Mouse (Mus musculus): ENCODE measurements around the gene Anapc7. TPM values are rescaled to one million over a fixed set of nuclear protein-coding genes. Genes with fewer than 3 reads are reported as not detected.

Gene Anapc7
- 28.3 and 31.9 TPM in 2 replicates for polyA plus RNA-seq (2014; fragmentation: Nextera tagmentation; extraction: Ambion mirVana)

DNA sequence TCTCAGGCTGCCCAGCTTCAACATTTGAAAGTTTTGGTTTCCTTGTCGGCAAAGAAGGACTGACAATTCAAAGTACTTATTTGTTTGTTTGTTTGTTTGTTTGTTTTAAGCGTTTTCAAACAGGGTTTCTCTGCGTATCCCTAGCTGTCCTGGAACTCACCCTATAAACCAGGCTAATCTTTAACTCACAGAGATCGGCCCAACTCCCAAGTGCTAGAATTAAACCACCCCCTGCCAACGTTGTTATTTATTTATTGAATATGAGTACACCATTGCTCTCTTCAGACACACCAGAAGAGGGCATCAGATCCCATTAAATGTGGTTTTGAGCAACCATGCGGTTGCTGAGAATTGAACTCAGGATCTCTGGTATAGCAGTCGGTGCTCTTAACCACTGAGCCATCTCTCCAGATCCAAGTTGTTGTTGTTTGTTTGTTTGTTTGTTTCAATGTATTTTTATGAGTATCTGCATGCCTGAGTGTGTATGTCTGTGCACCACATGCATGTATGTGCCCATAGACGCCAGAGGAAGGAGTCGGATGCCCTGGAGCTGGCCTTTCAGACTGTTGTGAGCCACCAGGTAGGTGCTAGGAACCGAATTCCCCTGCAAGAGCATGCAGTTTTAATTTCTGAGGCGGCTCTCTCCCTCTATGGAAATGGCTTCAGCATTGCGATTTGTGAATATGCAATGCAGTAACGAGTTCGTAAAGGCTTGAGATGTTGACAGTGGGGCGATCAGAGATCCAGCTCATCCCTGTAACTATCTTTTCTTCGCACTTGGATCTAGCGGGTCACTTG lies at the start of gene Anapc7:
Anapc7 (plus strand) TSS at position 423 of the 798 bp plus-strand sequence.
- Histone ChIP-seq H3K27me3 (ENCODE audit: control insufficient read depth, insufficient read depth, low read length) (no peaks in the 10 kb centered on the region), H3K4me3 (ENCODE audit: low read depth, low read length) (peak within 1 kb of the TSS; percentile 98), H3K4me2 (ENCODE audit: low read depth, low read length, severe bottlenecking) (peak within 1 kb of the TSS; percentile 62), H3K9me3 (ENCODE audit: control insufficient read depth, low read length) (no peaks in the 10 kb centered on the region), H3K27ac (ENCODE audit: low read depth, low read length) (peak within 1 kb of the TSS; percentile 85), H3K36me3 (ENCODE audit: control insufficient read depth, insufficient read depth, low read length) (no peaks in the 10 kb centered on the region), H3K4me1 (replicated peaks; ENCODE audit: control insufficient read depth, insufficient read depth, low read length) (peaks cover 3% of the 10 kb centered on the region; the same call in 1 of the 2 replicates), H3K9ac (ENCODE audit: low read length) (peak within 1 kb of the TSS; percentile 89)
- DNase-seq (ENCODE audit: low spot score) (no peak), ATAC-seq (replicated peaks; ENCODE audit: low FRiP score) (no peak)
- WGBS = 24% methylated on average over 17 of the region's 17 CpGs

DNA sequence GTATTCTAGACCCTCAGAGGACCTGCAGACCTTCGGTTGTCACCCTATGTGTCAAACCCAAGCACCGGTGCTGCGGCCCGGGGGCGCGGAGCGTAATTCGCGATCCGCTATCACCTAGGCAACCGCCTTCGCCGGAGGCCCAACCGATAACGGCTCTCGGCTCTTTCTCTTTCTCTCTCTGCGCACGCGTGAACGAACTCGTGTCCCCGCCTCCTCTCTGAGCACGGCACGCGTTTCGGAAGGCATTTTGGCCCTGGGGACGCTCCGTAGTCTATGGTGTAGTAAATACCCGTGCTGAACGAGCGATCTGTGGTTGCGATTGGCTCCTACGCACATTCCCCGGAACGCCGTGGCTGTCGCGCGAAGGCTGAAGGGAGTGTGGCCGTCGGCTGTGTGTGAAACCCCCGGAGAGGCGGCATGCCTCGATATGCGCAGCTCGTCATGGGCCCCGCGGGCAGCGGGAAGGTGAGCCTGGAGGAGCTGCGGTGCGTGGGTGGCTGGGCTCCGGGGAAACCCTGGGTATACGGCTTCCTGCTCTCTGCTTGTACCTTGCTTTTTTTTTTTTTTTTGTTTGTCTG lies 49.2 kb upstream of the Anapc7 start, which contains the start of gene Fam216a:
Fam216a (minus strand) TSS at position 173 of the 578 bp plus-strand sequence.
- Histone ChIP-seq H3K27me3 (ENCODE audit: control insufficient read depth, insufficient read depth, low read length) (no peaks in the 10 kb centered on the region), H3K4me3 (ENCODE audit: low read depth, low read length) (peak within 1 kb of the TSS; percentile 74), H3K27ac (ENCODE audit: low read depth, low read length) (peak within 1 kb of the TSS; percentile 96), H3K4me2 (ENCODE audit: low read depth, low read length, severe bottlenecking) (peak within 1 kb of the TSS; percentile 71), H3K4me1 (replicated peaks; ENCODE audit: control insufficient read depth, insufficient read depth, low read length) (no peaks in the 10 kb centered on the region; the same call in 1 of the 2 replicates), H3K9ac (ENCODE audit: low read length) (peak within 1 kb of the TSS; percentile 81), H3K9me3 (ENCODE audit: control insufficient read depth, low read length) (no peaks in the 10 kb centered on the region), H3K36me3 (ENCODE audit: control insufficient read depth, insufficient read depth, low read length) (peaks cover 4% of the 10 kb centered on the region)
- WGBS = under 1% methylated on average over 53 of the region's 53 CpGs
- ATAC-seq (replicated peaks; ENCODE audit: low FRiP score) (peak; percentile 91), DNase-seq (ENCODE audit: low spot score) (peak; percentile 99)

DNA sequence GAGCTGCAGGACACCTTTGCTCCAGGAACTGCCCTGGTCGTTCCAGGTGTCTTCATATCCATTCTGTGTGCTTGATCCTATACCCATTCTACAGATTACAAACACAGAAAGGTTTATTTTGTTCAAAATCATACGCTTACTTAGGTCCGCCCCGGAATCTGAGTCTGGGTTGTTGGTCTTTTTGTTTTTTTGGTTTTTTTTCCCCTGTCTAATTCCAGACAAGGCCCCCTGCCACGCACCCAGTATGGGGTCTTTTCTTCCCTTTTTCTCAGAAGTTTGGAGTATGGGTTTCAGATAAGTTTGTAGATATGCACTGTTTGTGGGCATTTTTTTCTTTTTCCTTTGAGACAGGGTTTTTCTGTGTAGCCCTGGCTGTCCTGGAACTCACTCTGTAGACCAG lies 48.6 kb upstream of the Anapc7 start:
- no peak; the same call in 1 of the 2 replicates for ATAC-seq (replicated peaks; ENCODE audit: low FRiP score)
- Histone ChIP-seq H3K4me3 (ENCODE audit: low read depth, low read length) (peak overlapping the region; percentile 74), H3K36me3 (ENCODE audit: control insufficient read depth, insufficient read depth, low read length) (peaks cover 4% of the 10 kb centered on the region), H3K27ac (ENCODE audit: low read depth, low read length) (peak overlapping the region; percentile 73), H3K4me1 (replicated peaks; ENCODE audit: control insufficient read depth, insufficient read depth, low read length) (no peaks in the 10 kb centered on the region; the same call in 1 of the 2 replicates), H3K9ac (ENCODE audit: low read length) (peak overlapping the region; percentile 76), H3K27me3 (ENCODE audit: control insufficient read depth, insufficient read depth, low read length) (no peaks in the 10 kb centered on the region), H3K9me3 (ENCODE audit: control insufficient read depth, low read length) (no peaks in the 10 kb centered on the region), H3K4me2 (ENCODE audit: low read depth, low read length, severe bottlenecking) (peak overlapping the region; percentile 62)
- WGBS = 7% methylated on average over 5 of the region's 5 CpGs
- DNase-seq (ENCODE audit: low spot score) = no peak

DNA sequence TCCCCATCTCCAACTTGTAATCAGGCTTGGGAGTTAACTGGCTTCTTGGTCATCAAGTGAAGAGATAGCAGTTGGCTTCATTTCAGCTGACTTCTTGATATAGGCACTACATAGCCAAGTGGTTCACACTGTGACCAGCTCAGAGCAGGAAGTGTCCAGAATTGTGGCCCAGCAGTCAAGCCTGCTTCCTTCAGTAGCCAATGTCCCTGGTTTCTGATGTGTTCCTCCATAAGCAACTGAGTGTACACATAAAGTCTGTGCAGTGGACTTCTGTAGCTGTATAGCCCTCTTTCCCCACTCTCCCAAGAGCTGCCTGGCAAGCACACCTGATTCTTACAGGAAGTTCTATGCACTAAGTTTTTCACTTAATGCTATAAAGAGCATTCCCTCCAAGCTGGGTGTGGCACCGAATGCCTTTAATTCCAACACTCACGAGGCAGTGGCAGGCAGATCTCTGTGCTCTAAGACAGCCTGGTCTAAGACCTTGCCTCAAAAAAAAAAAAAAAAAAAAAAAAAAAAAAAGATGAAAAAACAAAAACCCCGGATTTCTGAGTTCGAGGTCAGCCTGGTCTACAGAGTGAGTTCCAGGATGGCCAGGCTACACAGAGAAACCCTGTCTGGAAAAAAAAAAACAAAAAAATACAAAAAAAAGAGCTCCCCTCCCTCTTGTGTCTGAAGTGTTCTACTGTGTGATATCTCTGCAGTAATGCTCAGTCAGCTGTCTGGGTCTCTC lies 44.2 kb upstream of the Anapc7 start:
- 92% methylated on average over 4 of the region's 4 CpGs for WGBS
- H3K27me3 ChIP-seq (ENCODE audit: control insufficient read depth, insufficient read depth, low read length) = no peaks in the 10 kb centered on the region

DNA sequence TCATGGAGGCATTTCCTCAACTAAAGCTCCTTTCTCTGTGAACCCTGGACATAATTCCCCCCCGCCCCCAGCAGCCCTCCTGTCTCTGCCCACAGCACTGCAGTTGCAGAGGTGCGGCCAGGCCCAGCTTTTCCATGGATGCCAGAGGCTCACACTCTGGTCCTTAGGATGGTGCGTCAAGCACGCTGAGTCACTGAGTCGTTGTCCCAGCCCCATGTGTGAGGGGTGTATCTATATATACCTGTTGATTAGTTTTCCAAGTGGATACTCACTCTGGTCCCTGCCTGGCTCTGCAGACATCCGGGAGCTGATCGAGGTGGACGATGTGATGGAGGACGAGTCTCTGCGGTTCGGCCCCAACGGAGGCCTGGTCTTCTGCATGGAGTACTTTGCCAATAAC lies 43.3 kb upstream of the Anapc7 start:
- Histone ChIP-seq H3K36me3 (ENCODE audit: control insufficient read depth, insufficient read depth, low read length) (peaks cover 3% of the 10 kb centered on the region; the same call in 1 of the 2 replicates), H3K4me1 (replicated peaks; ENCODE audit: control insufficient read depth, insufficient read depth, low read length) (no peaks in the 10 kb centered on the region; the same call in 1 of the 2 replicates), H3K27ac (ENCODE audit: low read depth, low read length) (no peak overlapping the region), H3K9me3 (ENCODE audit: control insufficient read depth, low read length) (no peaks in the 10 kb centered on the region), H3K4me2 (ENCODE audit: low read depth, low read length, severe bottlenecking) (no peak overlapping the region), H3K27me3 (ENCODE audit: control insufficient read depth, insufficient read depth, low read length) (no peaks in the 10 kb centered on the region), H3K9ac (ENCODE audit: low read length) (no peak overlapping the region), H3K4me3 (ENCODE audit: low read depth, low read length) (no peak overlapping the region)
- WGBS = 97% methylated on average over 12 of the region's 12 CpGs
- ATAC-seq (replicated peaks; ENCODE audit: low FRiP score) (no peak), DNase-seq (ENCODE audit: low spot score) (peak; percentile 46)

More for the DNA sequence above, 44.2 kb upstream of the Anapc7 start:
- H3K4me3 ChIP-seq (ENCODE audit: low read depth, low read length) = no peak overlapping the region
- peaks cover 3% of the 10 kb centered on the region; the same call in 1 of the 2 replicates for H3K36me3 ChIP-seq (ENCODE audit: control insufficient read depth, insufficient read depth, low read length)
- ATAC-seq (replicated peaks; ENCODE audit: low FRiP score) = no peak
- DNase-seq (ENCODE audit: low spot score) = no peak
- H3K27ac ChIP-seq (ENCODE audit: low read depth, low read length) = no peak overlapping the region
- no peak overlapping the region for H3K4me2 ChIP-seq (ENCODE audit: low read depth, low read length, severe bottlenecking)
- no peak overlapping the region for H3K9ac ChIP-seq (ENCODE audit: low read length)
- H3K4me1 ChIP-seq (replicated peaks; ENCODE audit: control insufficient read depth, insufficient read depth, low read length) = no peaks in the 10 kb centered on the region; the same call in 1 of the 2 replicates
- no peaks in the 10 kb centered on the region for H3K9me3 ChIP-seq (ENCODE audit: control insufficient read depth, low read length)

DNA sequence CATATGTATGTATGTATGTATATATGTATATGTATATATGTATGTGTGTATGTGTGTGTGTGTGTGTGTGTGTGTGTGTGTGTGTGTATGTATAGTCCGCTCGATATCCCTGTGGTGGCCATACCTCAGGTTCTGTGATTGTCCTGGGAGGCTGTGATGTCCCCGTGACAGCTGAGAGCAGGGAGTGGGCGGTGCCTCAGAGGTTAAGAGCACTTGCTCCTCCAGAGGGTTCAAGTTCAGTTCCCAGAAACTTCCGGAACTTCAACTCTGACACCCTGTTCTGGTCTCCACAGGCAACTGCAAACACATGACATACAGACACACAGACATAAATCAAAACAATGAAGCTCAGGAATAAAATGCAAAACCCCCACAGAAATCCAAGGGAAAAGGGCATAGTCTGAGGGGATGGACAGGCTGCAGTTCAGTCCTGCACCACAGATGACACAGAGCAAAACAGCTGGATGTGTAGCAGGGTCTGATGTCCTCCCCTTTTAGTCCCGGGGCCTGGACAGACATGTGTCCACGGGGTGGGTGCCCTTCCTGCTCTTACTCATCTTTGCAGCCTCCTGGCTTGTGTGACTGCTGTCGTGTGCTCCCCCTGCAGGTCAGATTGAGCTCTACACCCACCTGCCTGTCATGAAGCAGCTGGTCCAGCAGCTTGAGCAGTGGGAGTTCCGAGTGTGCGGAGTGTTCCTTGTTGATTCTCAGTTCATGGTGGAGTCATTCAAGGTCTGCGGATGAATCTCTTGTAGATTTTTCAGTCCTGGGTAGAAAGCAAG lies 41.9 kb upstream of the Anapc7 start:
- no peaks in the 10 kb centered on the region for H3K9me3 ChIP-seq (ENCODE audit: control insufficient read depth, low read length)
- no peak overlapping the region for H3K27ac ChIP-seq (ENCODE audit: low read depth, low read length)
- 0 out of 2 replicates have a peak, but pooled peaks have one; percentile 27 for ATAC-seq (replicated peaks; ENCODE audit: low FRiP score)
- no peak overlapping the region for H3K4me3 ChIP-seq (ENCODE audit: low read depth, low read length)
- no peaks in the 10 kb centered on the region for H3K27me3 ChIP-seq (ENCODE audit: control insufficient read depth, insufficient read depth, low read length)
- H3K9ac ChIP-seq (ENCODE audit: low read length) = no peak overlapping the region
- H3K4me2 ChIP-seq (ENCODE audit: low read depth, low read length, severe bottlenecking) = no peak overlapping the region
- peak; percentile 85 for DNase-seq (ENCODE audit: low spot score)
- peaks cover 3% of the 10 kb centered on the region; the same call in 1 of the 2 replicates for H3K36me3 ChIP-seq (ENCODE audit: control insufficient read depth, insufficient read depth, low read length)
- 62% methylated on average over 11 of the region's 11 CpGs for WGBS
- H3K4me1 ChIP-seq (replicated peaks; ENCODE audit: control insufficient read depth, insufficient read depth, low read length) = no peaks in the 10 kb centered on the region

DNA sequence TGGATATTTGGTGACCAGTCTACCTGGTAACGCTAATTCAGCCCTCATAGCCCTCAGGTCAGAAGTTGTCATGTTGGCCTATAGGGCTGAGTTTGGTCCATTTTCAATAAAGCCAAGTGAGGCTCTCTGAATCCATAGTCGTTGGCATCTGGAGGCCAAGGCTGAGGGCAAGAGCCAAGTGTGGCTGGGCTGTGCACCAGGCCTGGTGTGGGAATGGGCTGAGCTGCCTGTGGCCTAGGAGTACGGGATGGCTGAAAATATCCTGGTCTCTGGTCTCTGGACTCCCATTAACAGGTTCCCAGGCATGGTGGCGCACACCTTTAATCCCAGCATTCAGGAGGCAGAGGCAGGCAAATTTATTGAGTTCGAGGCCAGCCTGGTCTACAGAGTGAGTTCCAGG lies 31.5 kb upstream of the Anapc7 start:
- Histone ChIP-seq H3K36me3 (ENCODE audit: control insufficient read depth, insufficient read depth, low read length) (no peaks in the 10 kb centered on the region), H3K27ac (ENCODE audit: low read depth, low read length) (no peak overlapping the region), H3K9me3 (ENCODE audit: control insufficient read depth, low read length) (no peaks in the 10 kb centered on the region), H3K4me2 (ENCODE audit: low read depth, low read length, severe bottlenecking) (no peak overlapping the region), H3K9ac (ENCODE audit: low read length) (no peak overlapping the region), H3K27me3 (ENCODE audit: control insufficient read depth, insufficient read depth, low read length) (no peaks in the 10 kb centered on the region), H3K4me3 (ENCODE audit: low read depth, low read length) (no peak overlapping the region), H3K4me1 (replicated peaks; ENCODE audit: control insufficient read depth, insufficient read depth, low read length) (0 out of 2 replicates have a peak, but pooled peaks cover 3% of the 10 kb centered on the region)
- no peak for ATAC-seq (replicated peaks; ENCODE audit: low FRiP score)
- no peak for DNase-seq (ENCODE audit: low spot score)
- WGBS = 93% methylated on average over 5 of the region's 5 CpGs

DNA sequence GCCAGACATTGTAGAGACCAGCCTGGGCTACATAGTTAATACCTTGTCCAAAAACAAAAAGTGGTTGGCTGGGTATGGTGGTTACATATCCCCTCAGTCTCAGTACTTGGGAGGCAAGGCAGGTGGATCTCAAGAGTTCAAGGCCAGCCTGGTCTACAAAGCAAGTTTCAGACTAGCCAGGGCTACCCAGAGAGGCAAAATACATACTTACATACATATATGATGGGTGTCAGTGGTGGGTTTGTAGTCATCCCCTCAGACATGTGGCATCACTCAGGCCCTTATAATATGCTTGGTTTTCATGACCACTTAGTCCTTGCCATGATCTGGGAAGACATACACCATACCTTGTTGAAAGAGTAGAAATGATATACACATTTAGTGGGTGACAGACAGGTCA lies 30.8 kb upstream of the Anapc7 start:
- no peaks in the 10 kb centered on the region for H3K27me3 ChIP-seq (ENCODE audit: control insufficient read depth, insufficient read depth, low read length)
- no peak for DNase-seq (ENCODE audit: low spot score)
- H3K36me3 ChIP-seq (ENCODE audit: control insufficient read depth, insufficient read depth, low read length) = no peaks in the 10 kb centered on the region
- H3K4me2 ChIP-seq (ENCODE audit: low read depth, low read length, severe bottlenecking) = no peak overlapping the region
- no peaks in the 10 kb centered on the region for H3K9me3 ChIP-seq (ENCODE audit: control insufficient read depth, low read length)
- H3K27ac ChIP-seq (ENCODE audit: low read depth, low read length) = no peak overlapping the region
- no peak for ATAC-seq (replicated peaks; ENCODE audit: low FRiP score)
- 0 out of 2 replicates have a peak, but pooled peaks cover 3% of the 10 kb centered on the region for H3K4me1 ChIP-seq (replicated peaks; ENCODE audit: control insufficient read depth, insufficient read depth, low read length)
- H3K9ac ChIP-seq (ENCODE audit: low read length) = no peak overlapping the region
- H3K4me3 ChIP-seq (ENCODE audit: low read depth, low read length) = no peak overlapping the region

Data from forebrain, embryonic 11.5 days (tissue).